Mouse (Mus musculus) heart, embryonic 11.5 days (tissue): Measurements from ENCODE around the gene Nav1. TPM values are rescaled to one million over a fixed set of nuclear protein-coding genes. Genes with fewer than 3 reads are reported as not detected.

Source experiments
- ATAC-seq: fragments of 200-750 bp; cut with Nextera tagmentation; replicated peaks from 2 replicates; pipeline ENCODE4 v1.8.0; 2017; ENCODE audit warnings: moderate library complexity; ENCODE audit not compliant: insufficient number of reproducible peaks, low FRiP score, low TSS enrichment
- H3K27ac ChIP-seq: fragments of 300-500 bp; sonication (generic); 2 replicates; pipeline ENCODE4 v1.5.1; 2014; ENCODE audit warnings: mild to moderate bottlenecking, low read depth, low read length
- H3K27me3 ChIP-seq: fragments of 300-500 bp; sonication (generic); 2 replicates; pipeline ENCODE4 v1.6.1; 2014; ENCODE audit warnings: mild to moderate bottlenecking, low read length, mixed read lengths; ENCODE audit not compliant: control insufficient read depth, insufficient read depth
- H3K36me3 ChIP-seq: fragments of 300-500 bp; sonication (generic); 2 replicates; pipeline ENCODE4 v1.6.1; 2014; ENCODE audit warnings: mild to moderate bottlenecking, low read length, moderate library complexity, mixed read lengths; ENCODE audit not compliant: control insufficient read depth, insufficient read depth
- H3K4me1 ChIP-seq: fragments of 300-500 bp; sonication (generic); 2 replicates; pipeline ENCODE4 v1.6.1; 2014; ENCODE audit warnings: low read length; ENCODE audit not compliant: control insufficient read depth, insufficient read depth
- H3K4me2 ChIP-seq: fragments of 300-500 bp; sonication (generic); 2 replicates; pipeline ENCODE4 v1.6.1; 2014; ENCODE audit warnings: mild to moderate bottlenecking, moderate library complexity
- H3K4me3 ChIP-seq: fragments of 300-500 bp; sonication (generic); 2 replicates; pipeline ENCODE4 v1.5.1; 2014; ENCODE audit warnings: low read depth, low read length
- H3K9ac ChIP-seq: fragments of 300-500 bp; sonication (generic); 2 replicates; pipeline ENCODE4 v1.6.1; 2014; ENCODE audit warnings: mild to moderate bottlenecking, low read depth, low read length, moderate library complexity
- H3K9me3 ChIP-seq: fragments of 300-500 bp; sonication (generic); replicated peaks from 2 replicates; pipeline ENCODE4 v1.6.1; 2016; ENCODE audit warnings: low read length; ENCODE audit not compliant: control insufficient read depth
- WGBS: fragments of 180-500 bp; shearing (Covaris S2); extraction: QIAGEN DNeasy Blood & Tissue Kit; methylation state at CpG from one replicate; pipeline ENCODE4 v1.1.7; 2014; ENCODE audit not compliant: insufficient replicate concordance; 5-methylcytosine and 5-hydroxymethylcytosine counted together
- polyA plus RNA-seq: library from polyadenylated mRNA; unstranded; fragments of >200 nt; fragmentation: Nextera tagmentation; extraction: Ambion mirVana; gene quantifications from 2 replicates; pipeline ENCODE4 v1.2.1, GENCODE M21; 2014

Nav1 gene
- polyA plus RNA-seq, 1 experiment from 2014 or later = 25.2 TPM

DNA sequence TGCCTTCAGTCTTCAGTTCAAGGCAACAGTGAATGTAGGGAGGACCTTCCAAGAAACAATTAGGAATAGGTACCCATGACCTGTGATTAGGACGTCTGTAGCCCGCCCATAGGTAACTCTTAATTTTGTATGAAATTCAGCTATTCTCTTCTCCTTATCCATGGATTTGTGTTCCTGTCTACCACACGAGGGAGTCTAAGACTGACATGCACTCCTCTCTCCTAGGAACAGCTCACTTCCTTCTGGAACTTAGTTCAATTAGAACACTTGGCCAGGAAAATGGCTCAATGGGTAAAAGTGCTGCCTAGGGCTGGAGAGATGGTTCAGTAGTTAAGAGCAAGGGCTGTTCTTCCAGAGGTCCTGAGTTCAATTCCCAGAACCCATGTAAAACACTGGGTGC lies 126.3 kb downstream of the Nav1 start:
- H3K9ac ChIP-seq = no peak overlapping the region

GRCm38 (mm10) chr1:135475571-135475895 lies 131.6 kb downstream of the Nav1 start:
- Histone ChIP-seq H3K4me2 (no peak overlapping the region), H3K9ac (no peak overlapping the region), H3K4me3 (no peak overlapping the region), H3K9me3 (no peaks in the 10 kb centered on the region), H3K4me1 (peaks cover 26% of the 10 kb centered on the region), H3K36me3 (peaks cover 6% of the 10 kb centered on the region; the same call in 1 of the 2 replicates), H3K27me3 (no peaks in the 10 kb centered on the region), H3K27ac (no peak overlapping the region)
- ATAC-seq = no peak
- WGBS = 83% methylated on average over 7 of the region's 7 CpGs

More for the DNA sequence above, 126.3 kb downstream of the Nav1 start:
- Histone ChIP-seq H3K27me3 (no peaks in the 10 kb centered on the region), H3K9me3 (peaks cover 4% of the 10 kb centered on the region; the same call in 1 of the 2 replicates), H3K36me3 (peaks cover 9% of the 10 kb centered on the region), H3K4me3 (no peak overlapping the region), H3K4me2 (no peak overlapping the region), H3K27ac (peak overlapping the region; percentile 51; the same call in 1 of the 2 replicates), H3K4me1 (peaks cover 32% of the 10 kb centered on the region)
- 56% methylated on average over 3 of the region's 3 CpGs for WGBS
- no peak for ATAC-seq

DNA sequence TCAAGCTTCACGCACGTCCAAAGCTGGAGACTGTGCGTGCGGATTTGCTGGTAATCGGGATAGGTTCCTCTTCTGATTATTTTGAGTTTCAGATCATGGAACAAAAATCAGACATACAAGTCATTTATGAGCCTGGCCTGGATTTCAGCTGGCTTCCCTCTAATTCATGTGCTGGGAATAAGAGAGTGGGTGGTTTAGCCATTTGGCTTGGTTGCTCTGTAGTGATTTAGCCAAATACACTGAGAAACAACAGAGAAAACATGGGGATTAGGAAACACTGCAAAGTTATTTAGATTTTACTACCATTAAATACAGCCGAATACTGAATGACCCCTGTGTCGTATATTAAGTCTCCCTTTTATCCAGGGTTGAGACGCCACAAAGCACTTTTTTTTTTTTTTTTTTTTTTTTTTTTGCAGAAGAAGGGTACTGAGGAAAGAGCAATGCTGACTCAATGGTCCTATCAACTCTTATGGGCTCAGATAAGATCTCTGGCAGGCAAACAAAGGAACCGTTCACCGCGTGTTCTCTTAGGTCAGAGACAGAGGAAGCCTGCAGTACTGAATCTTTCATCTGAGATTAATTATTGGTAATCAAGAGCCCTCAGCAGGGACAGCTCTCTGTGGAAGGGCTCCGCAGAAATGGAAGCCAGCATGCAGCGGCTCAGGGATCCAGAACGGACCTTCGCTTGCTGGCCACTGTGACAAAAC lies 132.1 kb downstream of the Nav1 start:
- no peak overlapping the region for H3K27ac ChIP-seq
- H3K4me2 ChIP-seq = no peak overlapping the region
- no peaks in the 10 kb centered on the region for H3K9me3 ChIP-seq
- no peak overlapping the region for H3K9ac ChIP-seq
- H3K36me3 ChIP-seq = peaks cover 11% of the 10 kb centered on the region
- H3K4me3 ChIP-seq = no peak overlapping the region
- no peaks in the 10 kb centered on the region for H3K27me3 ChIP-seq
- 72% methylated on average over 15 of the region's 15 CpGs for WGBS
- ATAC-seq = no peak
- peaks cover 23% of the 10 kb centered on the region for H3K4me1 ChIP-seq

- H3K27ac ChIP-seq = no peak overlapping the region
- H3K36me3 ChIP-seq = peaks cover 26% of the 10 kb centered on the region
- no peaks in the 10 kb centered on the region for H3K27me3 ChIP-seq
- H3K9ac ChIP-seq = no peak overlapping the region
- ATAC-seq = no peak
- no peak overlapping the region for H3K4me3 ChIP-seq
- WGBS = 47% methylated on average over 5 of the region's 5 CpGs
- H3K4me2 ChIP-seq = no peak overlapping the region
- H3K4me1 ChIP-seq = peaks cover 8% of the 10 kb centered on the region
- no peaks in the 10 kb centered on the region for H3K9me3 ChIP-seq
These were observed 134.6 kb downstream of the Nav1 start for GRCm38 (mm10) chr1:135472536-135472935.

GRCm38 (mm10) chr1:135471742-135472141 lies 135.4 kb downstream of the Nav1 start:
- no peak for ATAC-seq
- no peaks in the 10 kb centered on the region for H3K9me3 ChIP-seq
- H3K36me3 ChIP-seq = peaks cover 29% of the 10 kb centered on the region
- peaks cover 8% of the 10 kb centered on the region for H3K4me1 ChIP-seq
- H3K4me3 ChIP-seq = no peak overlapping the region
- H3K4me2 ChIP-seq = no peak overlapping the region
- 69% methylated on average over 5 of the region's 5 CpGs for WGBS
- no peak overlapping the region for H3K27ac ChIP-seq
- H3K27me3 ChIP-seq = no peaks in the 10 kb centered on the region
- H3K9ac ChIP-seq = no peak overlapping the region

DNA sequence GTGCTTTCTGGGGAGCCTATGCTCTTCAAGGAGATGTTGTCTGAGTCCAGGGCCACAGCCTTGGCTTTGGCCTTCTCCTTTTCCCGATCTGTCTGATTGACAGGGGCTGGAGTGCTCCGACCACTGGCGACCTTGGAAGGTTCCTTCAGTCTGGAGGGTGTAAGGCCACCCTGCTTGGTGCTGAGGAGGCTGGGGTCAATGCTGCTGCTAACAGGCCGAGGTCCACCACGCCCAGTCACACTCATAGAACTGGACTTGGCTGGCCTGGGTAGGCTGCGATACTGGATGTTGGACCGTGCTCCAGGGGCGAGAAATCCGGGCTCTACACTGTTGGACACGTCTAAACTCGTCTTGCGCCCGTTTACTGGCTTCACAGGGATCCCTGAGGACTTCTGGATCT lies 136.5 kb downstream of the Nav1 start:
- H3K9me3 ChIP-seq = no peaks in the 10 kb centered on the region
- no peak overlapping the region for H3K4me2 ChIP-seq
- no peak overlapping the region for H3K4me3 ChIP-seq
- ATAC-seq = no peak
- H3K27ac ChIP-seq = no peak overlapping the region
- peaks cover 35% of the 10 kb centered on the region for H3K36me3 ChIP-seq
- H3K9ac ChIP-seq = no peak overlapping the region
- H3K4me1 ChIP-seq = peaks cover 8% of the 10 kb centered on the region
- WGBS = 89% methylated on average over 13 of the region's 13 CpGs
- no peaks in the 10 kb centered on the region for H3K27me3 ChIP-seq

DNA sequence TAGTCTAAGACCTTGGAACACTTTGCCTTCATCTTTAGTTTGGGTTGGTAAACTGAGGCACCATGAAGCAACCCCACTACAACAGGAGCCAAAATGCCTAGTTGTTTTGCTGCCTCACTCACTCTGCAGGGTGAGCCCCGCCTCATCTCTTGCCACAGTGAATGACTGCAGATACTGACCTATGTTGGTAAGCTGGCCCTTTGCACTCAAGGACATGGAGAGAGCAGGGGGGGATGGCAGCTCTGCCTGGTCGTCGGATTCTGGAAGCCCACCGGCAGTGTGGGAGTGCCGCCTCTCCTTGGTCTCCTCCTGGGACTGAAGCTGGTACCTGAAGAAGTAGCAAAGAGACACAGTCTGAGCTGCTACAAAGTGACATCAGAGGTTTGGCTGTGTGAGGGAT lies 139.6 kb downstream of the Nav1 start:
- H3K36me3 ChIP-seq = peaks cover 42% of the 10 kb centered on the region
- no peak overlapping the region for H3K4me3 ChIP-seq
- H3K9me3 ChIP-seq = no peaks in the 10 kb centered on the region
- no peak for ATAC-seq
- no peak overlapping the region for H3K9ac ChIP-seq
- no peaks in the 10 kb centered on the region for H3K27me3 ChIP-seq
- WGBS = 86% methylated on average over 5 of the region's 5 CpGs
- H3K27ac ChIP-seq = no peak overlapping the region
- H3K4me2 ChIP-seq = no peak overlapping the region
- H3K4me1 ChIP-seq = peaks cover 1% of the 10 kb centered on the region; the same call in 1 of the 2 replicates

DNA sequence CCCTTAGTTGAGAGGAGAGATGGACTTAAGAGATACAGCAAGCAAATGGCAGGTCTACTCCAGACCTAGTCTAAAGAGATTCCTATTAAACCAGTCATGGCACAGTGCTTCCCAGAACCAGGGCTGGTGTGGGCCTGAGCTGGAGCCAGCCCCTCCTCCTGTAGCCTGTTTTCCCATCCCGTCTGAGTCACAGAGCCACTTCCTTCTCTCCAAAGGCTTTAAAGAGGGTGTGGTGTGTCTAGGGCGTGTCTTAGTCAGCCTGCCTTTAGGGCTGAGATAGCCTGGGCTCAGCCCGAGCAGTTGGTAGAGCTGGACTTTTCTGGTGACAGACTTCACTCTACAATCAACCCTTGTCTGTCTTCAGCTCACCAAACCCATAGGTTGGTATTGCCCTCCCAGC lies 140.2 kb downstream of the Nav1 start:
- peaks cover 42% of the 10 kb centered on the region for H3K36me3 ChIP-seq
- no peaks in the 10 kb centered on the region for H3K4me1 ChIP-seq
- no peaks in the 10 kb centered on the region for H3K9me3 ChIP-seq
- no peak overlapping the region for H3K9ac ChIP-seq
- no peaks in the 10 kb centered on the region for H3K27me3 ChIP-seq
- WGBS = 47% methylated on average over 3 of the region's 3 CpGs
- ATAC-seq = no peak
- no peak overlapping the region for H3K4me2 ChIP-seq
- H3K27ac ChIP-seq = no peak overlapping the region
- no peak overlapping the region for H3K4me3 ChIP-seq

- Histone ChIP-seq H3K9me3 (no peaks in the 10 kb centered on the region), H3K4me2 (no peak overlapping the region), H3K36me3 (peaks cover 39% of the 10 kb centered on the region), H3K27ac (no peak overlapping the region), H3K4me3 (no peak overlapping the region), H3K4me1 (no peaks in the 10 kb centered on the region), H3K9ac (no peak overlapping the region), H3K27me3 (no peaks in the 10 kb centered on the region)
- no peak for ATAC-seq
- 87% methylated on average over 19 of the region's 19 CpGs for WGBS
These were observed 141.4 kb downstream of the Nav1 start for GRCm38 (mm10) chr1:135465734-135466133.
